Comparison of ENCODE assay signal across 21 mouse cellular contexts in genomic region chr1:159440770-159441169, GRCm38 (mm10).
"Had no signal": no experiment of that assay in that cellular context is flagged by ENCODE, and none has a peak within 500 bp of the region (broad histone marks: within the 10 kb centered on the region; RNA-seq: fewer than 3 reads in every experiment).

No protein-coding gene starts in this region.

- H3K27ac ChIP-seq: intestine, embryonic 15.5 days; kidney, embryonic 15.5 days; limb, embryonic 12.5 days; limb, embryonic 15.5 days; midbrain, embryonic 10.5 days; midbrain, embryonic 15.5 days; neural tube, embryonic 12.5 days; neural tube, embryonic 15.5 days had no signal

- H3K36me3 ChIP-seq: intestine, embryonic 15.5 days; kidney, embryonic 15.5 days; limb, embryonic 12.5 days; limb, embryonic 15.5 days; midbrain, embryonic 10.5 days; midbrain, embryonic 15.5 days; neural tube, embryonic 12.5 days; neural tube, embryonic 15.5 days had no signal

- H3K27me3 ChIP-seq: intestine, embryonic 15.5 days; kidney, embryonic 15.5 days; limb, embryonic 12.5 days; limb, embryonic 15.5 days; megakaryocyte, embryonic 14.5 days; midbrain, embryonic 15.5 days; neural tube, embryonic 12.5 days; neural tube, embryonic 15.5 days had no signal

- DNase-seq: kidney, adult 11 months; kidney, adult 8-10 months; kidney, postnatal 10 days; kidney, postnatal 36 days; left cerebral cortex, postnatal 4 days; lung, embryonic 14.5 days; retina, postnatal 1 day; right cerebral cortex, postnatal 25 days; spleen, adult 18-20 months; thymus, postnatal 25 days had no signal

- H3K4me1 ChIP-seq: intestine, embryonic 15.5 days; kidney, embryonic 15.5 days; limb, embryonic 12.5 days; limb, embryonic 15.5 days; megakaryocyte, embryonic 14.5 days; midbrain, embryonic 10.5 days; neural tube, embryonic 12.5 days; neural tube, embryonic 15.5 days had no signal

- ATAC-seq: hindbrain, embryonic 16.5 days; intestine, embryonic 15.5 days; lung, postnatal 0 days; midbrain, embryonic 15.5 days had no signal

- H3K9me3 ChIP-seq: intestine, embryonic 15.5 days; kidney, embryonic 15.5 days; limb, embryonic 12.5 days; limb, embryonic 15.5 days; megakaryocyte, embryonic 14.5 days; midbrain, embryonic 10.5 days; midbrain, embryonic 15.5 days; neural tube, embryonic 12.5 days; neural tube, embryonic 15.5 days had no signal

- H3K4me3 ChIP-seq: intestine, embryonic 15.5 days; kidney, embryonic 15.5 days; limb, embryonic 12.5 days; limb, embryonic 15.5 days; megakaryocyte, embryonic 14.5 days; midbrain, embryonic 10.5 days; midbrain, embryonic 15.5 days; neural tube, embryonic 12.5 days; neural tube, embryonic 15.5 days had no signal

- H3K9ac ChIP-seq: intestine, embryonic 15.5 days; kidney, embryonic 15.5 days; limb, embryonic 12.5 days; limb, embryonic 15.5 days; lung, embryonic 14.5 days; midbrain, embryonic 15.5 days; neural tube, embryonic 12.5 days; neural tube, embryonic 15.5 days had no signal

- H3K4me2 ChIP-seq: intestine, embryonic 15.5 days; kidney, embryonic 15.5 days; limb, embryonic 12.5 days; limb, embryonic 15.5 days; lung, embryonic 14.5 days; midbrain, embryonic 15.5 days; neural tube, embryonic 12.5 days; neural tube, embryonic 15.5 days had no signal
